Mouse (Mus musculus) mouse trophoblast stem cell (cell line): Measurements from ENCODE around the gene Rps6kb2.
"Not testable (repeated sequence)": the region's sequence is repeated elsewhere in the genome, so short reads cannot be mapped to it uniquely, and the experiment has no call there.

Source experiments
- in situ Hi-C, 2 experiments: fragments of 300-500 bp; cut with MseI, MboI; formaldehyde crosslinking; loops; 2 replicates in 1 of 2; 3 replicates in 1 of 2; pipeline ENCODE4 v1.15.1; 2025

Gene Rps6kb2

DNA sequence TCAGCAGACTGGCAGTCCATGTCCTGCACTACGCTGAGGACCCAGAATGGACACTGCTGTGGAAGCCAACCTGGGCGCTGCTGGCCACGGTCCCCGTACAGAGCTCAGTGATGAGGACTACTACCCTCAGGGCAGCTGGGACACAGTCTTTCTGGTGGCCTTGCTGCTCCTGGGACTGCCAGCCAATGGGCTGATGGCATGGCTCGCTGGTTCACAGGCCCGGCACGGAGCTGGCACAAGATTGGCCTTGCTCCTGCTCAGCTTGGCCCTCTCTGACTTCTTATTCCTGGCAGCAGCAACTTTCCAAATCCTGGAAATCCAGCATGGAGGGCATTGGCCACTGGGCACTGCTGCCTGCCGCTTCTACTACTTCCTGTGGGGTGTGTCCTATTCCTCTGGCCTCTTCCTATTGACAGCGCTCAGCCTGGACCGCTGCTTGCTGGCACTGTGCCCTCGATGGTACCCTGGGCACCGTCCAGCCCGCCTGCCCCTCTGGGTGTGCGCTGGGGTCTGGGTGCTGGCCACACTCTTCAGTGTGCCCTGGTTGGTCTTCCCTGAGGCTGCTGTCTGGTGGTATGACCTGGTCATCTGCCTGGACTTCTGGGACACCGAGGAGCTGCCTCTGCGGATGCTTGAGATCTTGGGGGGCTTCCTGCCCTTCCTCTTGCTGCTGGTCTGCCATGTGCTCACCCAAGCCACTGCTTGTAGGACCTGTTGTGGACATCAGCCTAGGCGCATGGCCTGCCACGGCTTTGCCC is 20.6 kb downstream of the Rps6kb2 start:
- in situ Hi-C loops, result no loop called here

GRCm38 (mm10) chr19:4140147-4140546 is 23.0 kb downstream of the Rps6kb2 start:
- in situ Hi-C loops, result no loop called here

- in situ Hi-C loops, result no loop called here
These were observed 23.7 kb downstream of the Rps6kb2 start, which contains the start of gene Gpr152 for GRCm38 (mm10) chr19:4139446-4139845. Gpr152 (plus strand) TSS chr19:4139787.

- in situ Hi-C loops, result no loop called here
These were observed 25.2 kb downstream of the Rps6kb2 start for GRCm38 (mm10) chr19:4137913-4138312.

- in situ Hi-C loops, result no loop called here
These were observed 26.7 kb downstream of the Rps6kb2 start for GRCm38 (mm10) chr19:4136463-4136862.

- in situ Hi-C loops, result not testable (repeated sequence)
These were observed 27.2 kb downstream of the Rps6kb2 start for GRCm38 (mm10) chr19:4135963-4136345.

GRCm38 (mm10) chr19:4135229-4135962 is 27.8 kb downstream of the Rps6kb2 start:
- in situ Hi-C loops, result not testable (repeated sequence)

GRCm38 (mm10) chr19:4134354-4134753 is 28.8 kb downstream of the Rps6kb2 start:
- in situ Hi-C loops, result no loop called here

DNA sequence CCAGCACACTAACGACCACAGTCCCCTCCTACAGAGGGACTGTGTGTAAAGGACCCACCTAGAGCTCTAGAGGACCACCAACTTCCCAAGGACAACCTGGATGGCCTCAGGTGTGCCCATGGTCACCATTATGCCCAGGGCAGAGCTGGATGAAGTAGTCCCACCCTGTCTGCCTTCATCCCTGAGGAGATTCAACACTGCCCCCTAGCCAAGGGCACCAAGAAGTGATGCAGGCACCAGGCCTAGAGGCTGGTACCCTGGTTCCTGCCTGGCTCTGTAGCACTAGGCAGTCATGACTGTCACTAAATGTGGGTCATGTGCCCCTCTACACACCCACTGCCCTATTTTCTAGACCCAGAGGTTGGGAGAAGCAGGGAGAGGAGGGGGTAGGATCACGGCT is 31.4 kb downstream of the Rps6kb2 start:
- in situ Hi-C loops, result no loop called here

GRCm38 (mm10) chr19:4131075-4131474 is 32.1 kb downstream of the Rps6kb2 start:
- in situ Hi-C loops, result no loop called here

- in situ Hi-C loops, result no loop called here
These were observed 33.0 kb downstream of the Rps6kb2 start for GRCm38 (mm10) chr19:4130106-4130505.

GRCm38 (mm10) chr19:4129462-4129861 is 33.7 kb downstream of the Rps6kb2 start:
- in situ Hi-C loops, result no loop called here

DNA sequence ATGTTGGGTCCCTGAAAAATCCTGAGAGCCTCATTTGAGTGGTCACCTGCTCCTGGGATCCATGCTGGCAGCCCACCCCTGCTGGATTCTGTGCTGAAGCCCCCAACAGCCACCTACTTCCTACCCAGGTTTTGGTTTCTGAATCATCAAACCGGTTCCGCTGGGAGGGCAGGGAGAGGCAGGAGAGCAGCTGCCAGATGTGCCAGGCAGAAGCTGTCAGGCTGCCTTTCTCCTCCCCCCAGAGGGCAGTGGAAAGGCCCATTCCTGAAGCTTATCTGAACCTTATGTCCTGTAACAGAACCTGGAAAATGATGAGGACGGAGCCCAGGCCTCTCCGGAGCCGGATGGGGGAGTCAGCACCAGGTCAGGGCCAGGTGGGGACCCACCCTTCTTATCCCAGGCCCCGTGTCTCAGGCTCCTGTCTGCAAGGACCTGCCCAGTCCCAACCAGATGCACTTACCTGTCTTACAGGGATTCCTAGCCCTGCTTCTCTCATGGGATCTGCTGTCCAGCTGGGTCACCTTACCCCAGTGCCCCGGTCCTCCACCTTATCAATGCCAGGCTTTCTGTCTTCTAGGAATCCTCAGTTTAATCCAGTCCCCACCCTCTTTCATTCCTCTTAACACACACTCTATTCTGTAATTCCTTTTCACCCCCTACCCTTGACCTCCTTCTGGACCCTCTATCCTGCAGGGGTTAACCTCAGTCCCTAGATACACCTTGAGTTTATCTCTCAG is 36.2 kb downstream of the Rps6kb2 start:
- in situ Hi-C loops, result no loop called here

GRCm38 (mm10) chr19:4125741-4126696 is 37.1 kb downstream of the Rps6kb2 start, which contains the start of gene Aip:
Aip (minus strand) TSS chr19:4125858.
- in situ Hi-C loops, result no loop called here

GRCm38 (mm10) chr19:4125268-4125667 is 37.9 kb downstream of the Rps6kb2 start:
- in situ Hi-C loops, result not testable (repeated sequence)

DNA sequence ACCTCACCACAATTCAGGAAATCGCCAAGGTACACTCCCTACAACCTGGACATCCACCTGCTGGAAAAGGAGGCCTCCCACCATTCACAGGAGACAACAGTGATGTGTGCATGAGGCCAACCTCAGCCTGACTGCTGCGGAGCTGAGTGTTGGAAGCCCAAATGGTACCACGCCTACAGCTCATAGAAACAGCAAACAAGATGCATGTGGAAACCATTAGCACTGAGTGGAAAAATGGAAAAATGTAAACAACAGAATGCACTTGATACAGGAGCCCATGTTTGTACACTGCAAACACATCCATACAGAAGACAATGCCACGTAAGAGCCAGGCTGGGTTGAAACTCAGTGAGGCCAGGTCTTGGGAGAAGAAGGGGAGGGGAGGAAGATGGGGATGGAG is 38.7 kb downstream of the Rps6kb2 start:
- in situ Hi-C loops, result no loop called here

GRCm38 (mm10) chr19:4122411-4123370 is 40.5 kb downstream of the Rps6kb2 start:
- in situ Hi-C loops, result no loop called here

- in situ Hi-C loops, result not testable (repeated sequence)
These were observed 41.3 kb downstream of the Rps6kb2 start for GRCm38 (mm10) chr19:4121896-4122295.

GRCm38 (mm10) chr19:4121097-4121805 is 41.9 kb downstream of the Rps6kb2 start:
- in situ Hi-C loops, result no loop called here
